Mouse (Mus musculus) kidney, adult 2 months (tissue): Measurements from ENCODE around the gene Sod2.
"Not testable (repeated sequence)": the region's sequence is repeated elsewhere in the genome, so short reads cannot be mapped to it uniquely, and the experiment has no call there.

Experiments
- CTCF ChIP-seq: fragments of 200-500 bp; conservative IDR thresholded peaks from 2 replicates; pipeline ENCODE4 v1.5.1; 2011; ENCODE audit warnings: low read depth, mild to moderate bottlenecking, control low read depth, low read length, moderate library complexity, mixed read lengths; ENCODE audit not compliant: insufficient read depth, insufficient read length
- POLR2A ChIP-seq: fragments of 200-500 bp; IDR thresholded peaks from one replicate; pipeline ENCODE4 v1.6.1; 2011; ENCODE audit warnings: low read depth, low read length, control low read depth

DNA sequence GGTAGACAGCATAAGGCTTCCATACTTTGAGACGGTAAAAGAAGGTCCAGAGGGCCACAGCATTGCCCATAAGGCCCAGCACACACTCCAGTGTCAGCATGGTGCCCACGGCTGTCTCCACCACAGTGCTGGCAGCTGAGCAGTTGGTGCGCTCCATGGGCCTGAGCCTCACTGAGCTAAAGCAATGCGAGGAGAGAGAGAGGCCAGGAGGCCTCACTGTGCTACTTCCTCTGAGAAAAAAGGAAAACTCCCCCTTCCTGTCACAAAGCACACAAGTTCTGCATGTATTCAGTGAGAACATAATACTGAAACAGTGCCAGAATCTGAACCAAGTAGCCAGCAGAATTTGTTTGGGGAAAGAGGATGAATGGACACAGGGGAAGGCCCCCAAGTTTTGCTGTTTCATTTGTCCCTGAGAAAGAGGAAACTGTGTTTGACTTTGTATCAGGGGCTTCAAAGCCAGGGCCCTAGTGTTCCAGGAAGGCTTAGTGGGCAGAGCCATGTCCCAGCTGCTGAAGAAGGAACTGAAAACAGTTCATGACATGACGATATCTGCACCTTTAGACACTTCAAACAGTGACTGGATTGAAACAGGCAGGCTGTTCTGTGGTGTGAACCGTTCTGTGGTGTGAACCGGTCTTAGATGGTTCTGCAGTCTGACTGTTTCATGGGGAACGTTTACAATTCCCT is 45.6 kb downstream of the Sod2 start, which contains the start of gene Gpr31b:
- TF ChIP-seq CTCF, POLR2A: not testable (repeated sequence)
